Mouse (Mus musculus): ENCODE measurements around the gene Klc2.

DNA sequence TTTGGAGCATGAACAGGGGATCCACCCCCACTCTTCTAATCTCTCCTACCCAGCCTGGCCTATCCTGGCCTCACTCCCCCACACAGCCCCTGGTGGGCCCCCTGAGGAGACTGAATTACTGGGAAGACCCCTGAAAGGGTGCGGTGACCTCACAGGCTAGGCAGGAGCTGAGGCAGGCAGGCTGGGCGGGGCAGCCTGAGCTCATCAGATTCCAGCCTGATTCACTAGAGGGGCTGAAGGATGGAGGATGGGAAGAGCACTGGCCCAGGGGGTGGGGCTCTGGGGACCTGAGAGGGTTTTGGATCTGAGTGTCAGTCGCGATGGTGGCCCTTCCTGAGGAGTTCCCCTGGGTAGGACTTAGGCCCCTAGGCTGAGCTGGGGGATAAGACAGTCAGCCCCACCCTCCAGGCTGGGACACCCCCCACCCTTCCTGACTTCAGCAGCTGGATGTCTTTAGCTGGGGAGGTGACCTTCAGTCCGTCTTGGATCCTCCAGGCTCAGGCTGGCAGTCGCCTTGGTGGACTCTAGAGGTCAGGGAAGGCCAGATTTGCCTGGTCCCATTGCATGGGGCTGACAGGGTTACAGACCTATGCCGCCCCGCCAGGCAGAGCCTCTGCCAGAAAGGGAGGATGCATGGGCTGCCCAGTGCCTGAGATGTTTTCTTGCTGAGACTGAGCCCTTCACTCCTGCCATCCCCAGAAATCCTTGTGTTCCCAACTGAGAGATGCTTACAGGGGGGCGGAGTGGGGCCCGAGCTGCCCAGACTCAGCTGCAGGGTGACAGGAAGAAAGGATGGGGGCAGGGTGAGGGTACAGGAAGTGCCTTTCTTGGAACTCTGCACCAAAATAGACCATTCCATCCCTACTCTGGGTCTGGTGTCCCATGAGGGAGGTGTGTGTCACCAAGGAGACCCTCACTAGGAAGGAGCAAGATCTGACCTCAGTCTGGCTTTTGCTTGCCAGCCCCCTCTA is 59.3 kb downstream of the Klc2 start:
- no peak for TF ChIP-seq CTCF (IDR thresholded peaks at IDR 0.05; ENCODE audit: borderline replicate concordance, extremely low read depth, insufficient read depth, insufficient read length)
- no peak for TF ChIP-seq POLR2A (IDR thresholded peaks at IDR 0.05; ENCODE audit: borderline replicate concordance, extremely low read depth, insufficient read depth, insufficient read length, poor library complexity, severe bottlenecking)

Data from brain, embryonic 14.5 days (tissue).